Mouse (Mus musculus) heart, adult 2 months (tissue): ENCODE results near the gene Msi2.

ENCODE experiments used
- CTCF ChIP-seq: fragments of 200-600 bp; IDR thresholded peaks from 2 replicates; pipeline ENCODE4 v1.8.1; 2022; ENCODE audit warnings: antibody characterized with exemption, mild to moderate bottlenecking, moderate library complexity
- POLR2A ChIP-seq: fragments of 200-500 bp; IDR thresholded peaks from 2 replicates; pipeline ENCODE4 v1.6.1; 2011; ENCODE audit warnings: mild to moderate bottlenecking, low read depth, low read length, control low read depth; ENCODE audit not compliant: insufficient read depth

DNA sequence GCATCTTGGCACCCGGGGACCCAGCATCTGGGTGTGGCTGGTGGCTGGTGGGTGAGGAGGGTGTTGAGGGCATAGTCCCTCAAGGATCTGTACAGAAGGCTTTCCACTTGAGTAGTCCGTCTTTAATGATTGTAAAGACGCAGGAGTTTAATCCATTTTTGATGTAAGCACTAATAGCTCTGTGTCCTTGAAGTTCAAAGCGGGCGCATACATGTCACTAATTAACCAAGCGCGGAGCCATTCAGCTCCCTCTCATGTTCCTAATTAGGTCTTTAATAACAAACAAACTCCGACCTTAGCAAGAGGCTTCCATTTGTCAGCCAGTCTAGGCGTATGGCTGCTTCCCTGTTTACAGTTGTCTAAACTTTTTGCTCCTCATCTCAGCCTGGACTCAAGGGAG, 363.5 kb downstream of the Msi2 start:
- TF ChIP-seq CTCF (no peak), POLR2A (no peak)
